Mouse (Mus musculus): ENCODE data around the gene Slc41a2. TPM values are rescaled to one million over a fixed set of nuclear protein-coding genes. Genes with fewer than 3 reads are reported as not detected.

The Slc41a2 gene
- polyA plus RNA-seq, 1 experiment from 2014 or later: 1.2 TPM

- Histone ChIP-seq H3K9ac (replicated peaks; ENCODE audit: low read depth, low read length) (no peak overlapping the region), H3K4me1 (ENCODE audit: control insufficient read depth, insufficient read depth, low read length) (no peaks in the 10 kb centered on the region), H3K4me2 (replicated peaks; ENCODE audit: low read depth, low read length) (no peak overlapping the region), H3K27me3 (ENCODE audit: control insufficient read depth, insufficient read depth, low read length) (no peaks in the 10 kb centered on the region), H3K9me3 (ENCODE audit: control insufficient read depth, low read depth, low read length) (no peaks in the 10 kb centered on the region), H3K36me3 (ENCODE audit: control insufficient read depth, insufficient read depth, low read length) (no peaks in the 10 kb centered on the region), H3K27ac (ENCODE audit: low read length) (no peak overlapping the region), H3K4me3 (ENCODE audit: low read depth, low read length) (no peak overlapping the region)
- 67% methylated on average over 7 of the region's 7 CpGs for WGBS
- ATAC-seq (ENCODE audit: insufficient number of reproducible peaks, insufficient read depth, low FRiP score, low read depth): no peak
These were observed 129.2 kb downstream of the Slc41a2 start for GRCm38 (mm10) chr10:83208436-83208835.

- Histone ChIP-seq H3K27ac (ENCODE audit: low read length) (no peak overlapping the region), H3K4me3 (ENCODE audit: low read depth, low read length) (no peak overlapping the region), H3K9ac (replicated peaks; ENCODE audit: low read depth, low read length) (no peak overlapping the region), H3K4me1 (ENCODE audit: control insufficient read depth, insufficient read depth, low read length) (no peaks in the 10 kb centered on the region), H3K27me3 (ENCODE audit: control insufficient read depth, insufficient read depth, low read length) (no peaks in the 10 kb centered on the region), H3K36me3 (ENCODE audit: control insufficient read depth, insufficient read depth, low read length) (no peaks in the 10 kb centered on the region), H3K4me2 (replicated peaks; ENCODE audit: low read depth, low read length) (no peak overlapping the region), H3K9me3 (ENCODE audit: control insufficient read depth, low read depth, low read length) (no peaks in the 10 kb centered on the region)
- ATAC-seq (ENCODE audit: insufficient number of reproducible peaks, insufficient read depth, low FRiP score, low read depth): no peak
- 86% methylated on average over 14 of the region's 14 CpGs for WGBS
These were observed 134.6 kb downstream of the Slc41a2 start for GRCm38 (mm10) chr10:83202906-83203702.

DNA sequence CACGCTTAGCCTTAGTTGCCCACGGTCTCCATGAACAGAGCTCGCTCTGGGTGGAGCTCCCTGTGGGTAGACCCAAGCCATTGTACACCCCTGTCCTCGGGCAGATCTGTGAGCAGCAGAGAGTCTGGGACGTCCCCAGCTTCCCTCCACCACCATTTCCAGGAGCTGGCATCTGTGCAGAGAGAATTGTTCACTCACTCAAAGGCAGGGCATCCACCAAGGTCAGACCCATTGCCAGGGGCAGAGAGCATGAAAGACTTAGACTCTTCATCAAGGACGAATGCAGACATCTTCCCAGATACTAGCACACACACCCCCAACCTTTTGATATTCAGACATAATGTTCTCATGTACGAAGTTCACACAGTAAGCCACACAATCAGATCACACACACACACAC, 136.2 kb downstream of the Slc41a2 start:
- Histone ChIP-seq H3K4me2 (replicated peaks; ENCODE audit: low read depth, low read length) (no peak overlapping the region), H3K36me3 (ENCODE audit: control insufficient read depth, insufficient read depth, low read length) (no peaks in the 10 kb centered on the region), H3K4me3 (ENCODE audit: low read depth, low read length) (no peak overlapping the region), H3K27me3 (ENCODE audit: control insufficient read depth, insufficient read depth, low read length) (no peaks in the 10 kb centered on the region), H3K27ac (ENCODE audit: low read length) (no peak overlapping the region), H3K9me3 (ENCODE audit: control insufficient read depth, low read depth, low read length) (no peaks in the 10 kb centered on the region), H3K9ac (replicated peaks; ENCODE audit: low read depth, low read length) (no peak overlapping the region), H3K4me1 (ENCODE audit: control insufficient read depth, insufficient read depth, low read length) (no peaks in the 10 kb centered on the region)
- WGBS: 81% methylated on average over 7 of the region's 7 CpGs
- no peak for ATAC-seq (ENCODE audit: insufficient number of reproducible peaks, insufficient read depth, low FRiP score, low read depth)

- Histone ChIP-seq H3K9me3 (ENCODE audit: control insufficient read depth, low read depth, low read length) (no peaks in the 10 kb centered on the region), H3K4me3 (ENCODE audit: low read depth, low read length) (no peak overlapping the region), H3K27ac (ENCODE audit: low read length) (no peak overlapping the region), H3K27me3 (ENCODE audit: control insufficient read depth, insufficient read depth, low read length) (no peaks in the 10 kb centered on the region), H3K4me1 (ENCODE audit: control insufficient read depth, insufficient read depth, low read length) (no peaks in the 10 kb centered on the region), H3K4me2 (replicated peaks; ENCODE audit: low read depth, low read length) (no peak overlapping the region), H3K9ac (replicated peaks; ENCODE audit: low read depth, low read length) (no peak overlapping the region), H3K36me3 (ENCODE audit: control insufficient read depth, insufficient read depth, low read length) (no peaks in the 10 kb centered on the region)
- WGBS: 79% methylated on average over 9 of the region's 9 CpGs
- no peak for ATAC-seq (ENCODE audit: insufficient number of reproducible peaks, insufficient read depth, low FRiP score, low read depth)
These were observed 138.4 kb downstream of the Slc41a2 start for GRCm38 (mm10) chr10:83199290-83199689.

- Histone ChIP-seq H3K9me3 (ENCODE audit: control insufficient read depth, low read depth, low read length) (no peaks in the 10 kb centered on the region), H3K27me3 (ENCODE audit: control insufficient read depth, insufficient read depth, low read length) (no peaks in the 10 kb centered on the region), H3K4me2 (replicated peaks; ENCODE audit: low read depth, low read length) (no peak overlapping the region), H3K4me3 (ENCODE audit: low read depth, low read length) (no peak overlapping the region), H3K36me3 (ENCODE audit: control insufficient read depth, insufficient read depth, low read length) (no peaks in the 10 kb centered on the region), H3K9ac (replicated peaks; ENCODE audit: low read depth, low read length) (no peak overlapping the region), H3K4me1 (ENCODE audit: control insufficient read depth, insufficient read depth, low read length) (no peaks in the 10 kb centered on the region), H3K27ac (ENCODE audit: low read length) (no peak overlapping the region)
- no peak for ATAC-seq (ENCODE audit: insufficient number of reproducible peaks, insufficient read depth, low FRiP score, low read depth)
- 72% methylated on average over 5 of the region's 5 CpGs for WGBS
These were observed 139.0 kb downstream of the Slc41a2 start for GRCm38 (mm10) chr10:83198692-83199091.

DNA sequence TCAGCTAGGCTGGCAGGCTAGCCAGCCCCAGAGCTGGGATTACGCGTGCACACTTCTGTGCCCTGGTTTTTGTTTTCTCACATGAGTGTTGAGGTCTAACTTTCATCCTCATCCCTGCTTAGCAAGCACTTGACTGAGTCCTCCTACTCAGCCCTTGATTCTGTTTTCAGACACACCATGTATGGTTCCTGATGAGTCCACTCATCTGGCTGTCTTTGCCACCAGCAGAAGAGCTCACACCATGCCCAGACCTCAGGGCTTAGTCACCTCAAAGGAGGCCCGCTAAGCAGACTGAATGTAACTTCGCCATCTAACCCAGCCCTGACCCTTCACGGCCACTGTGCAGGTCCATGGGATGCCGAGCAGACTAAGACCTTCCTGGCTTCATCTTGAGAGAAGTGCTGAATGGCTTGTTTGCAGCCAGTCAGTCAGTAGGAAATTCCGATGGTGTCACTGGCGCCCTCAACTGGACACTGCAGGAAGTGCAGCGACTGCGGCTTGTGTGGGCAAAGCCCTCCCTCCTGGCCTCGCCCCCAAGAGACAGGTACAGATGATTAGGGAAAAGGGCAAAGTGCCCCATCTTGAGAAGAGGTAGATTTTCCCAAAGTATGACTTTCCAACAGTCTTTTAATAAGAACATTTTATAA, 139.9 kb downstream of the Slc41a2 start:
- ATAC-seq (ENCODE audit: insufficient number of reproducible peaks, insufficient read depth, low FRiP score, low read depth): no peak
- H3K27me3 ChIP-seq (ENCODE audit: control insufficient read depth, insufficient read depth, low read length): no peaks in the 10 kb centered on the region
- H3K9ac ChIP-seq (replicated peaks; ENCODE audit: low read depth, low read length): no peak overlapping the region
- H3K4me3 ChIP-seq (ENCODE audit: low read depth, low read length): no peak overlapping the region
- no peaks in the 10 kb centered on the region for H3K36me3 ChIP-seq (ENCODE audit: control insufficient read depth, insufficient read depth, low read length)
- H3K4me1 ChIP-seq (ENCODE audit: control insufficient read depth, insufficient read depth, low read length): no peaks in the 10 kb centered on the region
- no peaks in the 10 kb centered on the region for H3K9me3 ChIP-seq (ENCODE audit: control insufficient read depth, low read depth, low read length)
- H3K4me2 ChIP-seq (replicated peaks; ENCODE audit: low read depth, low read length): no peak overlapping the region
- H3K27ac ChIP-seq (ENCODE audit: low read length): no peak overlapping the region
- WGBS: 53% methylated on average over 11 of the region's 11 CpGs

DNA sequence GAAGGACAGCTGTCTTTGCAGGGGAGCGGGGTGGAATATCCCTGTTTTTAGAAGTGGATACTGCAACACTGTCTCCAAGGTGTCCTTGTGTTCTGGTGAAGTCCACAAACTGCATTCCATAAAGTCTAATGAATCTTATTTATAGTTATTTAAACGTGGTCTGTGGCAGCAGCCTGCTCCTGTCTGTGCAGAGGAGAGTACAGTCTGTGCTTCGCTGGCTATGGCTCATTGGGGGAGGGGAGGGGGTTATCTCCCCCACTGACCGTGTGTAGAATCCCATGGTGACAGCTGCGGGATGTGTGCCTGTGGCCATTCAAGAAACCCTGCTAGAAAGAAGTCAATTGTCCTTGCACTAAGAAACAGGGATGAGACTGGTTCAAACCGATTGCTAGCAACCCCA, 145.7 kb downstream of the Slc41a2 start:
- H3K4me2 ChIP-seq (replicated peaks; ENCODE audit: low read depth, low read length): no peak overlapping the region
- H3K27me3 ChIP-seq (ENCODE audit: control insufficient read depth, insufficient read depth, low read length): no peaks in the 10 kb centered on the region
- 62% methylated on average over 6 of the region's 6 CpGs for WGBS
- no peaks in the 10 kb centered on the region for H3K9me3 ChIP-seq (ENCODE audit: control insufficient read depth, low read depth, low read length)
- H3K4me1 ChIP-seq (ENCODE audit: control insufficient read depth, insufficient read depth, low read length): no peaks in the 10 kb centered on the region
- no peaks in the 10 kb centered on the region; the same call in 1 of the 2 replicates for H3K36me3 ChIP-seq (ENCODE audit: control insufficient read depth, insufficient read depth, low read length)
- ATAC-seq (ENCODE audit: insufficient number of reproducible peaks, insufficient read depth, low FRiP score, low read depth): no peak
- no peak overlapping the region for H3K9ac ChIP-seq (replicated peaks; ENCODE audit: low read depth, low read length)
- no peak overlapping the region for H3K4me3 ChIP-seq (ENCODE audit: low read depth, low read length)
- H3K27ac ChIP-seq (ENCODE audit: low read length): no peak overlapping the region

DNA sequence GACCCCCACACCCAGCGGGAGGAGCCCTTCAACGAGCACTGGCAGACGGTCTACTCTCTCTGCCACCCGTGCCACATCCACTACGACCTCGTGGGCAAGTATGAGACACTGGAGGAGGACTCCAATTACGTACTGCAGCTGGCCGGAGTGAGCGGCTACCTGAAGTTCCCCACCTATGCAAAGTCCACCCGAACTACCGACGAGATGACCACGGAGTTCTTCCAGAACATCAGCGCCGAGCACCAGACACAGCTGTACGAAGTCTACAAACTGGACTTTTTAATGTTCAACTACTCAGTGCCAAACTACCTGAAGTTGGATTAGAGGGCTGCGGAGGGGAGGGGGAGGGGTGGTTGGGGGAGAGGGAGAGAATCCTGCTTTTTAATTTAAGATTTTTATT, 146.2 kb downstream of the Slc41a2 start:
- H3K27me3 ChIP-seq (ENCODE audit: control insufficient read depth, insufficient read depth, low read length): no peaks in the 10 kb centered on the region
- no peak overlapping the region for H3K27ac ChIP-seq (ENCODE audit: low read length)
- H3K9ac ChIP-seq (replicated peaks; ENCODE audit: low read depth, low read length): no peak overlapping the region
- no peak for ATAC-seq (ENCODE audit: insufficient number of reproducible peaks, insufficient read depth, low FRiP score, low read depth)
- H3K4me2 ChIP-seq (replicated peaks; ENCODE audit: low read depth, low read length): no peak overlapping the region
- H3K9me3 ChIP-seq (ENCODE audit: control insufficient read depth, low read depth, low read length): no peaks in the 10 kb centered on the region
- no peak overlapping the region for H3K4me3 ChIP-seq (ENCODE audit: low read depth, low read length)
- 93% methylated on average over 17 of the region's 17 CpGs for WGBS
- no peaks in the 10 kb centered on the region; the same call in 1 of the 2 replicates for H3K36me3 ChIP-seq (ENCODE audit: control insufficient read depth, insufficient read depth, low read length)
- H3K4me1 ChIP-seq (ENCODE audit: control insufficient read depth, insufficient read depth, low read length): no peaks in the 10 kb centered on the region
